ENCODE assay signal across 10 mouse cellular contexts in the genomic region with DNA sequence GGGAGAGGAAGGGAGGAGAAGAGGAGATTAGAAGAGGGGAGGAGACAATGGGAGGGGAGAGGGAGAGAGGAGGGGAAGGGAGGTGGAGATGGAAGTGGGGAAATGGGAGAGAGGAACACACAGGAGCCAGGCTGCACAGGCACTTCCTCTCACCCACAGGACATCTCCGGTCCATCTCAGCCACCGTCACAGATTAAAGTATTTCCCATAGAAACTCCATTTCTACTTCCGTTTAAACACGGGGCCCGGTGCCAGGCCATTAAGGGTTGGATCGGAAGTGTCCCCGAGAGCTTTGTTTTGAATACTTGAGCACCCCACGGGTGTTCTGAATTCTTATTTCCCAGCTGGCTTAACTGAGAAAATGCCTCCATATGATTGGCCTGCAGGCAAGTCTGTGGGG.
DNase-seq lines count a peak whose midpoint lies in the region; ATAC-seq and TF ChIP-seq lines count a peak whose summit lies in the region.
"Had no signal": no experiment of that assay in that cellular context is flagged by ENCODE, and none has a peak within 500 bp of the region (broad histone marks: within the 10 kb centered on the region; RNA-seq: fewer than 3 reads in every experiment).

No protein-coding gene starts in this region.

- no peaks in the 10 kb centered on the region for H3K9me3 ChIP-seq in lung, embryonic 14.5 days (ENCODE audit: low read depth, low read length)

- peak overlapping the region; percentile 64 for H3K27ac ChIP-seq in lung, embryonic 14.5 days (ENCODE audit: low read depth)

- WGBS in lung, embryonic 14.5 days, result 8% methylated on average over 8 of the region's 8 CpGs

- H3K4me1 ChIP-seq in lung, embryonic 14.5 days (ENCODE audit: insufficient read depth), result peaks cover 50% of the 10 kb centered on the region

- H3K36me3 ChIP-seq in lung, embryonic 14.5 days (ENCODE audit: insufficient read depth), result no peaks in the 10 kb centered on the region

- no peak for ATAC-seq in lung, embryonic 14.5 days (ENCODE audit: insufficient read depth)
- ATAC-seq: forebrain, embryonic 16.5 days had no signal

- intact Hi-C loops in heart, postnatal 25 days (cut with DNase I), result no loop called here

- H3K27me3 ChIP-seq in lung, embryonic 14.5 days (ENCODE audit: insufficient read depth, low read length), result no peaks in the 10 kb centered on the region

- no peak overlapping the region for H3K9ac ChIP-seq in lung, embryonic 14.5 days

- no peak overlapping the region for H3K4me2 ChIP-seq in lung, embryonic 14.5 days

- no peak overlapping the region for H3K4me3 ChIP-seq in lung, embryonic 14.5 days (ENCODE audit: low read depth, low read length)

- peak; percentile 33 for DNase-seq in urinary bladder, postnatal 14 days (ENCODE audit: low spot score)
- DNase-seq in urinary bladder, postnatal 36 days (ENCODE audit: low spot score in 2 of 2), result no peak
- DNase-seq in heart, postnatal 25 days (ENCODE audit: low spot score), result peak; percentile 34
- peak; percentile 83 for DNase-seq in lung, embryonic 14.5 days
- DNase-seq in retina, embryonic 14.5 days (ENCODE audit: low spot score), result no peak
- DNase-seq in MN1 (ENCODE audit: low spot score), result no peak
- no peak for DNase-seq in left cerebral cortex, adult 8-10 months (ENCODE audit: low spot score in 2 of 2)
- DNase-seq: cerebellum, postnatal 25 days; right cerebral cortex, postnatal 4 days had no signal

- TF ChIP-seq CTCF in lung, embryonic 14.5 days (IDR thresholded peaks at IDR 0.05; ENCODE audit: low read depth), result no peak

Comparison
In these comparisons a context has a peak if more than half of its experiments do, and no peak if none do; other contexts are left out.
1. DNase-seq: peak in urinary bladder, postnatal 14 days (single experiment), heart, postnatal 25 days (single experiment) and lung, embryonic 14.5 days (single experiment); none in urinary bladder, postnatal 36 days (0 of 2), retina, embryonic 14.5 days (single experiment), MN1 (single experiment) and left cerebral cortex, adult 8-10 months (0 of 2).